Mouse (Mus musculus) heart, postnatal 0 days (tissue): Measurements from ENCODE around the gene Kcnip4. TPM values are rescaled to one million over a fixed set of nuclear protein-coding genes. Genes with fewer than 3 reads are reported as not detected.

Experiments used
- ATAC-seq: fragments of 200-750 bp; cut with Nextera tagmentation; 2 replicates; pipeline ENCODE4 v1.8.0; 2017; ENCODE audit warnings: low read depth, moderate number of reproducible peaks, moderate library complexity; ENCODE audit not compliant: insufficient read depth
- DNase-seq: peaks from one replicate; pipeline ENCODE4 v3.0.0-alpha.2; 2016; ENCODE audit warnings: low spot score
- H3K27ac ChIP-seq: fragments of 300-500 bp; sonication (generic); 2 replicates; pipeline ENCODE4 v1.5.1; 2014; ENCODE audit warnings: low read depth, mild to moderate bottlenecking
- H3K27me3 ChIP-seq: fragments of 300-500 bp; sonication (generic); 2 replicates; pipeline ENCODE4 v1.6.1; 2014; ENCODE audit warnings: low read length, mixed read lengths; ENCODE audit not compliant: control insufficient read depth, insufficient read depth
- H3K36me3 ChIP-seq: fragments of 300-500 bp; sonication (generic); replicated peaks from 2 replicates; pipeline ENCODE4 v1.6.1; 2014; ENCODE audit warnings: low read length, mixed read lengths; ENCODE audit not compliant: control insufficient read depth, insufficient read depth
- H3K4me1 ChIP-seq: fragments of 300-500 bp; sonication (generic); 2 replicates; pipeline ENCODE4 v1.6.1; 2014; ENCODE audit warnings: antibody characterized with exemption; ENCODE audit not compliant: control insufficient read depth, insufficient read depth
- H3K4me2 ChIP-seq: fragments of 300-500 bp; sonication (generic); 2 replicates; pipeline ENCODE4 v1.6.1; 2014; ENCODE audit warnings: low read depth, mild to moderate bottlenecking, low read length, moderate library complexity
- H3K4me3 ChIP-seq: fragments of 300-500 bp; sonication (generic); 2 replicates; pipeline ENCODE4 v1.5.1; 2014; ENCODE audit warnings: low read depth, low read length
- H3K9ac ChIP-seq: fragments of 300-500 bp; sonication (generic); replicated peaks from 2 replicates; pipeline ENCODE4 v1.6.1; 2014; ENCODE audit warnings: low read depth, low read length, mixed read lengths
- H3K9me3 ChIP-seq: fragments of 300-500 bp; sonication (generic); replicated peaks from 2 replicates; pipeline ENCODE4 v1.6.1; 2016; ENCODE audit warnings: low read length; ENCODE audit not compliant: control insufficient read depth
- CTCF ChIP-seq: IDR thresholded peaks from 2 replicates; pipeline ENCODE4 v1.5.1; 2016; ENCODE audit warnings: antibody characterized with exemption, control low read depth, low read depth
- EP300 ChIP-seq: IDR thresholded peaks from 2 replicates; pipeline ENCODE4 v1.6.1; 2016; ENCODE audit warnings: antibody characterized with exemption, low read depth
- WGBS: fragments of 180-500 bp; shearing (Covaris S2); extraction: QIAGEN DNeasy Blood & Tissue Kit; methylation state at CpG from one replicate; pipeline ENCODE4 v1.1.7; 2014; 5-methylcytosine and 5-hydroxymethylcytosine counted together
- polyA plus RNA-seq: library from polyadenylated mRNA; unstranded; fragments of >200 nt; fragmentation: Nextera tagmentation; extraction: Ambion mirVana; gene quantifications from 2 replicates; pipeline ENCODE4 v1.2.1, GENCODE M21; 2015
- total RNA-seq: library from RNA; depleted of rRNA; stranded (reverse); fragments of >200 nt; gene quantifications from 2 replicates; pipeline ENCODE4 v1.2.3, GENCODE M21; 2014; ENCODE audit warnings: low replicate concordance

The Kcnip4 gene
- total and polyA plus RNA-seq, 2 experiments from 2014 or later: 0.11 TPM; not detected in 1

DNA sequence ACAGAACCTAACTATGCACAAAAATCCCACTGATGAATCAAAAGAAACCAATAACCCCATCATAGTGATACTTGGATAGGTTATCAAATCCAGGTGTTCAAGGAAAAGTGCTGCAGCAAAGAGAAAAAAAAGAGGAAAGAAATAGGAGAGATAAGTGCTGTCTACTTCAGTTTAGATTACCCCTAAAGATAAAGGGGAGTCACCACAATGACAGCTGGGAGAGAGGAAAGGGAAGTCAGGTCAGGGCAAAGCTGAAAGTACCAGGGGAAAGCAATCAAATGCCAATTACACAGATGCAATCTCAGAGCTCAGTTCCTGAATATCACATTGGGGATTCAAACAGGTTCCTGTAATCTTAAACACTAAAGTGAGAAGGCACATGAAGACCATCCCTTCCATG lies 97.0 kb downstream of the Kcnip4 start:
- H3K36me3 ChIP-seq: no peaks in the 10 kb centered on the region
- no peak for DNase-seq
- H3K4me1 ChIP-seq: no peaks in the 10 kb centered on the region
- no peaks in the 10 kb centered on the region for H3K27me3 ChIP-seq
- TF ChIP-seq EP300: no peak
- no peak for TF ChIP-seq CTCF
- H3K4me3 ChIP-seq: no peak overlapping the region
- H3K27ac ChIP-seq: no peak overlapping the region
- no peak for ATAC-seq
- H3K9ac ChIP-seq: no peak overlapping the region
- H3K9me3 ChIP-seq: no peaks in the 10 kb centered on the region
- H3K4me2 ChIP-seq: no peak overlapping the region

DNA sequence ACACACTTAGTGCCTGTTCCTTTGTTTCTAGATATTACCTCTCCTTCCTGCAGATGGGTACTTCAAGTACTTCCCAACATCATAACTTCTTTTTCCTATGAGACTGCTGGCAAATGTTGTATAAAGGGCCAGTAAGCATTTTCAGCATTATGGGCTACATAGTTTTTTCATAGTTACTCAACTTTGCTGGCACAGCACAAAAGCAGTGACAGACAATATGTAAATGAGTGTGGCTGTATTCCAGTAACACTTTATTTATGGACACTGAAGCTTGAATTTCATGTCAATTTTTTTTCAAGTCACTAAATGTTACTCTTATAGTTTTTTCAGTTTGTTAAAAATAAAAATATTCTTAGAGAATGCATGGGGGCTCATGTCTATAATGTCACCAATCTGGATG lies 105.0 kb downstream of the Kcnip4 start:
- no peak for DNase-seq
- Histone ChIP-seq H3K9ac (no peak overlapping the region), H3K36me3 (no peaks in the 10 kb centered on the region), H3K4me1 (no peaks in the 10 kb centered on the region), H3K4me2 (no peak overlapping the region), H3K4me3 (no peak overlapping the region), H3K9me3 (no peaks in the 10 kb centered on the region), H3K27ac (no peak overlapping the region), H3K27me3 (no peaks in the 10 kb centered on the region)
- ATAC-seq: no peak
- TF ChIP-seq CTCF: no peak
- TF ChIP-seq EP300: no peak

GRCm38 (mm10) chr5:49408351-49408750 lies 116.4 kb downstream of the Kcnip4 start:
- Histone ChIP-seq H3K27me3 (no peaks in the 10 kb centered on the region), H3K36me3 (no peaks in the 10 kb centered on the region), H3K9ac (no peak overlapping the region), H3K4me2 (no peak overlapping the region), H3K9me3 (no peaks in the 10 kb centered on the region), H3K4me3 (no peak overlapping the region), H3K4me1 (no peaks in the 10 kb centered on the region), H3K27ac (no peak overlapping the region)
- WGBS: 65% methylated on average over 1 of the region's 1 CpGs
- ATAC-seq (no peak), DNase-seq (no peak)
- TF ChIP-seq EP300: no peak
- TF ChIP-seq CTCF: no peak

GRCm38 (mm10) chr5:49370543-49371076 lies 154.1 kb downstream of the Kcnip4 start:
- H3K4me3 ChIP-seq: no peak overlapping the region
- no peak overlapping the region for H3K4me2 ChIP-seq
- H3K27ac ChIP-seq: no peak overlapping the region
- no peaks in the 10 kb centered on the region for H3K36me3 ChIP-seq
- H3K9me3 ChIP-seq: no peaks in the 10 kb centered on the region
- TF ChIP-seq CTCF: peak; percentile 55
- TF ChIP-seq EP300: no peak
- H3K9ac ChIP-seq: no peak overlapping the region
- no peaks in the 10 kb centered on the region for H3K4me1 ChIP-seq
- H3K27me3 ChIP-seq: no peaks in the 10 kb centered on the region
- ATAC-seq (no peak), DNase-seq (no peak)
- WGBS: 45% methylated on average over 3 of the region's 3 CpGs

- Histone ChIP-seq H3K27ac (no peak overlapping the region), H3K4me2 (no peak overlapping the region), H3K4me3 (no peak overlapping the region), H3K9ac (no peak overlapping the region), H3K27me3 (no peaks in the 10 kb centered on the region), H3K9me3 (no peaks in the 10 kb centered on the region), H3K4me1 (no peaks in the 10 kb centered on the region), H3K36me3 (no peaks in the 10 kb centered on the region)
- TF ChIP-seq EP300 (no peak), CTCF (peak; percentile 69)
- WGBS: 41% methylated on average over 13 of the region's 13 CpGs
- DNase-seq (peak; percentile 11), ATAC-seq (no peak)
Measured at GRCm38 (mm10) chr5:49368636-49369423, 155.9 kb downstream of the Kcnip4 start.

DNA sequence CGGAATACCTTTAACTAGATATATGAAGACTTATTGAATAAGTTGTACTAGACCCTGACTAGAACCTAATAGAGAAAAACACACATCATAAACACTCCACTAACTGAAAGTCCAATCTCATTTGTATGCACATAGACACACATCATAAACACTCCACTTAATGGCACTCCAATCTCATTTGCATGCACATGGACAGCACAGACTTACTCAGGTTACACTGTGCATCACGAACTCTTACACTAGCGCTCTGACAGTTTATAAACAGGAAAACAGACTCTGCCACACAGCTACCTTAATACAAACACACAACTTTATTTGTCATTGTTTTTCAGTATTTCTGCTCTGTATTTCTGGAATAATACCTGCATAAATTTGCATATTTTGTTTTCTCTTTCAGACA lies 168.3 kb downstream of the Kcnip4 start:
- TF ChIP-seq CTCF (no peak), EP300 (no peak)
- Histone ChIP-seq H3K4me1 (no peaks in the 10 kb centered on the region), H3K4me2 (no peak overlapping the region), H3K36me3 (no peaks in the 10 kb centered on the region), H3K9me3 (0 out of 2 replicates have a peak, but pooled peaks cover 5% of the 10 kb centered on the region), H3K27ac (no peak overlapping the region), H3K27me3 (no peaks in the 10 kb centered on the region), H3K9ac (no peak overlapping the region), H3K4me3 (no peak overlapping the region)
- no peak for DNase-seq
- WGBS: 69% methylated on average over 3 of the region's 3 CpGs
- no peak for ATAC-seq
